Mouse (Mus musculus) forelimb bud, embryonic 11.5 days (tissue): ENCODE measurements around the gene Fam167b.
A peak's percentile ranks its signal among the peaks of the same experiment; 100 is the strongest.

Experiments
- DNase-seq: peaks from one replicate; pipeline ENCODE4 v3.0.0-alpha.2; 2012; ENCODE audit warnings: low read depth, low spot score

The Fam167b gene

DNA sequence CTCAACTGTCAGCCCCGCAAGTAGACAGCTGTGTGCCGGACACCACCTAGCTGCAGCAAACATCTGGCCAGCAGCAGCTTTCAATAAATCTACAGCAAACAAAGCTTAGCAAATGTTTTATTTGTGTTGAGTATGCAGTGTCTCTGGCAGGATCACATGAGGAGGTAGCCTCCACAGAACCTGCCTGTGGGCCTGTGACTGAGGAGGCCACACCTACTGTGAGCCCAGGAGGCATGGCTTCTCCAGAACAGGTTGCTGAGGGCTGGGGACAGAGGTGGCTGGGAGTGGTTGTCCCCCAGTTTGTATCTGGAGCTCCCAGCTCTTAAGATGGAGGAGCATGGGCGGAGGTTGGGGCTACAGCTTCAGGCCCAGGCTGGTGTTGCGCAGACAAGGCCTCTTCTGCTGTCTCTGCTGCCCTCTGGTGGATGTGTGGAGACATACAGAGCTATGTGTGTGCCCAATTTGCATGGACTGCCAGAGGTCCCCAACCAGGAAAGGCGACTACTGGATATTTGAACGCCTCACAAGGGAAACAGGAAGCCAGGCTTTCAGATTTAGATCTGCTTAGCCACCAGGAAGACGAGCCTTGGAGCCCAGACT, 30.2 kb upstream of the Fam167b start:
- peak; percentile 88 for DNase-seq

DNA sequence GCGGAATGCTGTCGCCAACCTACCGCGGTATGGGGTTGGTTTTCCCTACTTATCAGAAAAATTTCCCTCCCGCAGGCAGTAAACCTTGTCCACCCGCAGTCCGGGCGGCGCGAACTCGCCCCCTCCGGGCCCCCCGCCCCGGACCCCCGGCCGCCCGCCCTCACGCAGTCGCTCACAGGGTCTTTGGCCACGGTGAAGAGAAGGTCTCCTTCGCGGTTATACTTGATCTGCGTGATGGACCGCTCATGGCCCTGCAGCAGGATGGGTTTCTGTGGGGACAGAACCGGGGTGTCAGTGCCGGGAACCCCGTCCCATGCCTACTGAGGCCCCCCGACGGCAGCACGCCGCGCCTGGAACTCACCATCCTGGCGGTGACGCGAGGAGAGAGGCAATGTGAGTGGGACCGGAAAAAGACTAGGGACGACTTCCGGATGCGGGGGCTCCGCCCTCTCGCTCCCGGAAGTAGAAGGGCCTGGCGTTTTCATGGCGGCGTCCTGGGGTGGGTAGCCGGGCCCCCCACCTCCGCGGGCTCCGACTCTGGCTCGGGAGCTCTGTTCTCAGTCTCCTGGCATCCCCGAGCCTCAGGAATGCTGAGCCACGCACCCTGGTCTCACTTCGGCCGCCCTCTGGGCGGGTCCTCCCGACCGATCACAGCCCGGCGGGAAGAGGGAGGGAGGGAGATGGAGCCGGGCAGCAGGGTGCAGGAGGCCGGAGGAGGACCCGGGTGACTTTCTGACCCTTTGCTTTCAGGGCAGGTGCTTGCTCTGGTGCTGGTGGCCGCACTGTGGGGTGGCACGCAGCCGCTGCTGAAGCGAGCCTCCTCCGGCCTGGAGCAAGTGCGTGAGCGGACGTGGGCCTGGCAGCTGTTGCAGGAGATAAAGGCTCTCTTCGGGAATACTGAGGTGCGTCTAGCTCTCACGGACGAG, 22.1 kb upstream of the Fam167b start, which contains the start of the genes Eif3i and Tmem234:
TSS of gene Eif3i (minus strand) at position 416 of the 926 bp plus-strand sequence.
TSS of gene Tmem234 (plus strand) at position 436 of the 926 bp plus-strand sequence.
- peak; percentile 81 for DNase-seq

DNA sequence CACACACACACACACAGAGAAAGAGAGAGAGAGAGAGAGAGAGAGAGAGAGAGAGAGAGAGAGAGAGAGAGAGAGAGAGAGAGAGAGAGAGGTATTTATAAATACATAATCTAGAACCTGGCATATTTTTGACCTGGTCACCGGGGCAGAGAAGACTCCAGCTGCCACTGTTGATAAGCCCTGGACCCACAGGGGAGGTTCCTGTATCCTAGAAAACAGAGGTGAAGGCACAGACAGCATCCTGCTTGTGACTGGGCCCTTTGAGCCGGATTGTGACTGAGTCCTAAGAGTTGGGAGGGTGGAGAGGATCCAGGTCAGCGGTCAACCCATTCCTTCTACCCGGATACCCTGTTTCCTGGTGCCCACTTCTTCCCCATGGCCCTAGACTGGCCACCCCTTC, 10.5 kb upstream of the Fam167b start:
- no peak for DNase-seq

DNA sequence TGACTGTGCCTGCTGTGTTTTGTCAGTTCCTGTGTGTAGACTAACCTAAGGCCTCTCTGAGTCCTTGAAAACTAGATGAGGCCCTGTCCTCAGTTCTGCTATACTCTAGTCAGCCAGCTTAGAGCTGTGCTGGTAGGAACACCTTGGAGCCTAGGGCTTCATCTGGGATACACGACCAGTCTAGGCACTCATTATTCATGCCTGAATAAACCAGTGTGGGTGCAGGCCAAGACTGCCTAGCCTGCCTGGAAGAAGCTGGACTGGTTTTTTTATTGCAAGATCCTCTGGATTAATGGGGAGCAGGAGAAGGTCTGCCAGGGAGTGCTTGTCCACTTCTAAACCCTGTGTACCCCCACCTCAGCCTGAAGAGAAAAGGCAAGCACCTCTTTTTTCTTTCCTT, 8.6 kb upstream of the Fam167b start:
- DNase-seq = no peak

DNA sequence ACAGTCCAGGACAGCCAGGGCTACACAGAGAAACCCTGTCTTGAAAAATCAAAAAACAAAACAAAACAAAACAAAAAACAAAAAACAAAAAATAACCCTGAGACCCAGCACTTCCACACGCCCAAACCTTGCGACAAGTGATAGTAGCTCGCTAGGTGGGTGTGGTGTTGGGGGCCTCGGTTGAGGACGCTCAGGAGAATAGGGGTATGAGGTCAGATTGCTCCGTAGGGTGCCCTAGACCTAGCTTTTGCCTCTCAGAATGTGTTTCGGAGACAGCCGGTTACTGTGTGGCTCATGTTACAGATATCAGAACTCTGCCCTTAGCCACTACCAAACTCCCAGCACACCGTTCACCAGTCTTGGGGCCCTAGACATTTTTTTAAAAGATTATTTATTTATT, 7.4 kb upstream of the Fam167b start:
- no peak for DNase-seq

DNA sequence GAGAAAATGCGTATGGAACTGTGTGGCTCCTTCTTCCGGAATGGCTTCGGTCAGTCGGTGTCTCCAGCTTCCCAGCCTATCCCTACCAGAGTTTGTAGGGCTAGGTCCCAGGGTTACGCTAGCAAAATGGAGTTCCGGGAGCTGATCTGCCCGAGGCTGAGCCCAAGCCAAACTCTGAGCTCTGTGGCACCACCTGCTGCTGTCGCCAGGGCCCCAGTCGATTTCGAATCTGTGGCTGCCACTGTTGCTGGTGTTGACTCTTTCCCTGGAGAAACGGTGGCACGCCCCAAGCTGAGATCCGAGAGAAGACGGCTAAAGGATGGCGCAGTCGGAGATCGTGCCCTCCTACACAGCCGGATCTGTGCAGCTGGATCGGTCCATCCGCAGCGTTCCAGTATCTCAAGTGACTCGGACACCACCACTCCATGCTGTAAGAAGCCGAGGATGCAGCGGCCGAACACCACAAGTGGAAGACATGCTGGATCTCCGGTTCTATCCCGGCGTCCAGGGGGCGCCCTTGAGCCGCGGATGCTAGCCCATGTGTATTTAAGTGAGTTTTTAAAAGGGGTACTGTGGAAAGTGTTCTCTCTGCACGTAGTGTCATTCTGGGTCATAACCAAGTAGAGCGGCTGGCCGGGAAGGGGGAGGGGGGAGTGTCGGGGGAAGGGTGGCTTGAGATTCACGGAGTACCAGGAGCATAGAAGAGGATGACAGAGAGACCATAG, 6.7 kb upstream of the Fam167b start:
- DNase-seq = peak; percentile 68

DNA sequence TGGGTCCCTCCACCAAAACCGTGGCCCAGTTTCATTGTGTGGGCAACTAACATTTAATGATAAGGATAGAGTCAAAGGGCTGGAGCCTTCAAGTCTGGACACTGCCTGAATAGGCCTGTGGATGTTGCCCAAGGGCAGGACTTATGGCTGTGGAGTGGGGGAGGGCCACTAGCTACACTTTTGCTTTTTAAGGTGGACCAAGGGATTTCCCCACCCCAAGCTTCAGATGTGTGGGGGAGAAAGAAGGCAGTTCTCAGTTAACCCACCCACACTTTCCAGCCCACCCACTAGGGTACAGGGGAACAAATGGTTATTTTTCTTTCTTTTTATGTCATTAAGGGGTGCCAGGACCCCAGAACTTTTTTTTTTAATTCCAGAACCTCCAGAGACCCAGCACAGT, 6.0 kb upstream of the Fam167b start:
- no peak for DNase-seq

DNA sequence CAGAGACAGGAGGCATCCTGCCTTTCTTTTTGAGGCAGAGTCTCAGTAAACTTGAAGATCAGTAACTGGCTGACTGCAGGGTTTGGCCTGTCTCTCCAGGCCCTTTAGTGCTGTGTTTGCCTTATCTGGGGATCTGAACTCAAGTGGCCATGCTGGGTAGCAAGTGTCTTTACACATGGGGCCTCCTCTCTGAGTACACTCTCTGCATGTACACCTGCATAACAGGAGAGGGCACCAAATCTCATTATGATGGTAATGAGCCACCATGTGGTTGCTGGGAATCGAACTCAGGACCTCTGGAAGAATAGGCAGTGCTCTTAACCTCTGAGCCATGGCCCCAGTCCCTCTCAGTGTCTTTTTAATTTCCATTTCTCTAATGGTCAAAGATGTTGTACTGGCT, 3.9 kb upstream of the Fam167b start:
- DNase-seq = no peak

DNA sequence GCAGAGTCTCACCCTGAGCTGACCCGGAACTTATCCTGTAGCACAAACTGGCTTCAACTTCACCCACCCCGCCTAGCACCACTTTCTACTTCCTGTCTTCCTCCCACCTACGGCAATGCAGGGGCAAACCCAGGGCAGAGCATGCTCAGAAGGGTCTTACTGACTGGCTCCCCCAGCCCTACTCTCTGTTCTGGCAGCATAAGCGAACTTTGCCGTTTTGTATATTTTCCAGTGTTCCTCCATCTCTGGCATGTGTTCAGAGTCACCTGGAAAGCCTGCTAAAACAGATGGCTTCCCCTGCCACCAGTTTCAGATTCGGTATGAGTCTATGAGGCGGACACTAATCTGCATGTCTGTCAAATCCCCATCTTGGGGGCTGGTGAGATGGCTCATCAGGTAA, 2.0 kb upstream of the Fam167b start:
- no peak for DNase-seq

DNA sequence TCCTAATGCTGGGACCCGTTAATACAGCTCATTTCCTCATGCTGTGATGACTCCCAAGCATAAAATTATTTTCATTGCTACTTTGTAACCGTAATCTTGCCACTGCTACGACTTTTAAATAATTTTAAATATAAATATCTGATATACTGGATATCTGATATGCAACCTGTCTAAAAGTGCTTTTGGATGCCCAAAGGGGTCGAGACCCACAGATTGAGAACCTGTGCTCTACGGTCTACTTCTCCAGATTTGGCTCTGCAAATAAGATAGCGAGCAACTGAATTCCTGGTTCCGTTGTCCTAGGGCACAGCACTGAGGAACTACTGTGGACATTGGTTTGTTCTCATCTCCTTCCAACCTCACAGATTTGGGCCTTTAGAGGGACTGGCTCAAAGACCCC, 661 bp downstream of the Fam167b start:
- no peak for DNase-seq

DNA sequence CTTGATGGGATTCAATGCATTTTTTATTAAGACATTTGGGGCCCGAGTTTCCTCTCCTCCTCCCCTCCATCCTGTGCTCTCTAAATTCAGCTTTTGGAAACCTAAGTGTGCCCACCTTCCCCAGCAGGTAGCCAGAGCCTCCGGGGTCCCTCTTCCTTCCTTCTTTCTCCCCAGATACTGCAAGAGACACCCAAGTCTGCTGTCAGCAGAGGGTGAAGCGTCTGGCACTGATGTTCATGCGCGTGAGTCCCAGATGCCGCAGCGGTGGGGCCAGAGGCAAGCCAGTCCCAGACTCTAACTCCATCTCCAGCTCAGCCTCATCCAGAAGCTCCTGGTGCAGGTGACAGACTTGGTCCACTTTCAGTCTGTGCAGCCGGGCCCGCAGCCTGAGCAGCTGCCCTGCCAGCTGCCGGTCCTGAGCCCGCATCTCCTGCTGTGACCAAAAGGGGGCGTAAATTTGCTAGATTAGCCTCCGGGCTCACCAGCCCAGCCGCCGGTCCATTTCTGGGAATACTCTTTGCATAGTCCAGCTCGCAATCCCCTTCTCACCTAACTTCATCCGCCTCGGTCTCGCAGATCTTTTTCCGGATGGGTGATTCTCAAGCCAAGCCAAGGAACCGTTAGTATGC, 1.4 kb downstream of the Fam167b start:
- peak; percentile 43 for DNase-seq

DNA sequence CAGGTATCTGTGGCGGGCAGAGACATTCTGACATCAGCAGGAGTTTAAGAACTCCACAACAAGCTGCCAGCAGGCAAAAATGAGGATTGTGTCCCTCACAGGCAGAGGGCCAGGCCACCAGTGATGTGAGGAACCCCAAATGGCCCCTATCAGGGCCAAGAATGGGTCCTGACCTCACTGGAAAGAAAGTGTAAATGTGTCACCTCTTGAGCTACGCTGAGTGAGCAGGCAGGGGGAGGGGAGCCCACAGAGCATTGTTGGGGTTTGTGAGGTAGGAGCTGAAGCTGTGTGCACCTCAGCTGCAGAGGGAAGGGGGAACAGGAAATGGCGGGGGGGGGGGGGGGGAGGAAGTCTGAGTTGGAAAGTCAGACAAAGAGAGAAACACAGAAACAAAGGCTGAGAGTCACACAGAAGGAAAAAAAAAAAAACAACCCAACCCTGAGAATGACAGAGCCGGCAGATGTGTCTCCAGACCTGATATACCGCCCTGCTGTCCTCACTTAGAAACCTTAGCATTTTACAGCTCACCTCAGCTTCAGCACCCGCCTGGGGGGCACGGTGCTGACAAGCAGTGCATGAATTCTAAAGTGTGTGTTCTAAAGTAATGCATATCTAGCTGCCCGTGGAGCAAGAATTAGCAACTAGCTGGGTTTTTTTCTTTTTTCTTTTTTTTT, 3.0 kb downstream of the Fam167b start:
- no peak for DNase-seq

DNA sequence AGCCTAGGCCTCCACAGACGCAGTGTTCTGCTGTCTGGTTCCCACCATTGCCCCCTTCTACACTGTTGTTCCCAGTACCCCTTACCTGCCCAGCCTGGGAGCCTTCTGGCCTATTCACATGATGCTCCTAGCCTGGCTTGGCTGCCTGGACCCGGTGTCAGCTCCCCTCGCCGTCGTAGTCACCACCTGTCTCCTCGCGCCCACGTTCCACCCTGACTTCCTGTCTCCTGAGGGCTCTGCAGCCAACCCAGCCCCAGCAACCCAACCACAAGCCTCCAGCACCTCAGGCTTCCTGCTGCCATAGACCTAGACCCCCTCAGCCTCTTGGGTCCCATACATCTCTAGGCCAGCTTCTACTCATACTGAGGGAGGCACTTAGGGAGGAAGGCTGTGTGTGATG, 4.9 kb downstream of the Fam167b start, which contains the start of gene Lck:
TSS of gene Lck (minus strand) at position 212 of the 400 bp plus-strand sequence.
- no peak for DNase-seq

DNA sequence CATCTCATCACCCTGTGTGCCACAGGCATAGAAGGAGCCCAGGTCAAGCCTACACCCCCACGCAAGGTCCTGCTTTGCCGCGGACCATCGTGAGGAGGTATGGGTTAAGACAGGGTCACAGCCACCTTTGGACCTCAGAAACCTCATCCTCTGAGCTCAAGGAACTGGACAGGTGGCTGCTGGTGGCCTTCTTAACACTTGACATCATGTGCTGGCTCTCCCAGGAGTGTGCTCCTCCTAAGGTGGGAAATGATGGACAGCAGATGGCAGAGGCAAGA, 5.3 kb downstream of the Fam167b start:
- DNase-seq = no peak

DNA sequence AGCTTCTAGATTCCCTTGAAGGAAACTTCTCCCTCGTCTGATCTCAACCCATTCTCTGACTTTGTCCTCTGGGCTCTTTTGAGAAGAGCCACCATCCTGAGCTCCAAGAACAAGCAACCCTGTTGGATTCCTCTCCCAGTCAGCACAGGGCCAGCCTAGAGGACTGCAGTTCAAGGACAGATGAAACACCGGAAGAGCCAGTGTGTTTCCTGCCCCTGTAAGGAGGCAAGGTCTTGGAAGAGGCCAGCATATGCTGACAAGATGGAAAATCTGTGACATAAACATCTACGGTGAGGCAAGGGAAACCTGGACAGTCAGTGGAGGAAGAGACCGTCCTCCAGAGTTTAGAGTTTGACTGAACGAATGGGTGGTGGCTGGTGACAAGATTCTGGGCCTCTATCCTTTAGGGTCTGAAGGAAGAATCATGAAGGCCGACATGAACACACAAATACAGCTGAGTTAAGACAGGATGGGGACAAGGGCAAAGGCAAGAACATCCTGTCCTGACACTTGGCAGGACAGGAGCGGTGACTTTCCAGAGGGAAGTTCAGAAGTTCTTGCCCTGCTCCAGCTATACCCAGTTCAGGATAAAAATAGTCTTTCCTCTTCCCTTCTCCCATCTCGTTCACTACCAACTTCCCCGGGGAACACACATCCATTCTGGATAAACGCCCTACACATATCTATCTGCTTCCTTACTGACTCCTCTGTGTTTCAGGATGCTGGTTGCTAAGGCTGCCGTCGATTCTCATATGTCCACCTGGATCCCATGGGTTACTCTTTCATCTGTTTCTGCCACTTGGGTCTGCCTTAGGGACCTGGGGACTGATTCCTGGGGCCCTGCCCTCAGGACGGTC, 5.9 kb downstream of the Fam167b start:
- DNase-seq = no peak

DNA sequence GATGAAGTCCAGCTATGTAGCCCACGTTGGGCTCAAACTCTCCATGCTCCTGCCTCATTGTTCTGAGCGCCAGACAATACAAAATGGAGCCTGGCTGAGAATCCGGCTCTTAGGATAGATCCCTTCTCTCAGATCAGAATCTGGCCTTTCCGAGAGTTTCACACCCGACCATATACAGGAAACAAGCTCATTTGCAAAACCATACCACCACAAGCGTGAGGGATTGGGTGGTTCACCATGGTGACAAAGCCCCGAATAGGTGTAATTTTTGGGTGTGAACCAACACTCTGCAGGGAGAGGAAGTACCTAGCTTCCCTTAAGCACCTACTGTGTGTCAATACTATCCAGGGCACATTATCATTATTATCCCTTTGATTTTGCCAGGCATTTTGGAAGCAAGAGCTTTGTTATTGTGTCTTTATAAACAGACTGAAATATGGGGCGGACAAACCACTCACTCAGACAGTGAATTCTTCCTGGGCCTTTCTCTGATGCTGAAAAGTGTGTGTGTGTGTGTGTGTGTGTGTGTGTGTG, 6.7 kb downstream of the Fam167b start:
- DNase-seq = no peak

DNA sequence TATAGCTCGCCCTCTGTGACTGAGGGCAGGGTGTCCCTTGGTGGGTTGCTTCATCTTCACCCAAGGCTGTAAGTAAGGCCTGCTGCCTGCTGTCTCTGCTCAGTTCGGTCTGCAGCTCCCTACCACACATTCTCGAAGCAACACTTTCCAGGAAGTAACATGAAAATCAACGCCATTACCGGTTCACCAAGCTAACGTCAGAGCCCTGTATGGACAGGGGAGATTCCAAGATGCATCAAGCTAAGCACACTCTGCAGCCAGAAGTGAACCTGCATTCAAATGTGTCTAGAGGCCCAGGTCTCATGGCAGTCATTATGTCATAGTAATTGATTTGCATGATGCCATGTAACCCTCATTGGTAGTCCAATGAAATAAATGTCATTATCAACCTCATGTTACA, 8.3 kb downstream of the Fam167b start:
- DNase-seq = no peak

DNA sequence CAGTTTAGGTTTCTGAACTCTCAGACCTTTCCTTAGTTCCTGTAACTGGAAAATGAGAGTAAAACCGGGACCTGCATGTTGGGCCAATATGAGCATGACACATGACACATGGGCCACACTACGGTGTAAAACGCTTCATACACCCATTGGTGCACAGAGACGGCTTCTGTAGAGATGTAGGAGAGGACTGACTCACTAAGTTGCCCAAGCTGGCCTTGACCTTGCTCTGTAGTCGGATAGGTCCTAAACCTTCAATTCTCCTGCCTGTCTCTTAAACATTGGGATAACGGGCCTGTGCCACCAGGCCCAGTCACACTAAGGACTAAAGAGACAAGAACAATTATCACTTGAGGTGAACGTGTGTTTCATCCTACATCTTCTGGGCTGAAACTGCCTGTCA, 10.0 kb downstream of the Fam167b start:
- DNase-seq = no peak

DNA sequence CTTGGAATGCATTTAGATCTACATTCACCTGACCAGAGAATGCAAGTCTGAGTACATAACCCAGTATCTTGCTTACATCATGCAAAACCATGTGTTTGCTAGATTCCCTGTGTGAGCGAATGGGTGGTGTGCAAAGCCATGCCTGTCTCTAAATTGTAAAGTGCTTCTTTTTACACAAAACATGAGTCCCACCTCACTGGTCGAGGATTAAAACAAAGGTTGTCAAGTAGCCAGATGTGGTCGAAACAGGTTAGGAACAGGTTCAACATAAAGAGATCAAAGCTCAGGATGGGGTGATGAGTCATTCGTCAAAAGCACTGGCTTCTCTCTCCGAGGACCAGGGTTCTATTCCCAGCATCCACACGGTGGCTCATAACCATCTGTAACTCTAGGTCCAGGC, 13.2 kb downstream of the Fam167b start:
- DNase-seq = no peak

DNA sequence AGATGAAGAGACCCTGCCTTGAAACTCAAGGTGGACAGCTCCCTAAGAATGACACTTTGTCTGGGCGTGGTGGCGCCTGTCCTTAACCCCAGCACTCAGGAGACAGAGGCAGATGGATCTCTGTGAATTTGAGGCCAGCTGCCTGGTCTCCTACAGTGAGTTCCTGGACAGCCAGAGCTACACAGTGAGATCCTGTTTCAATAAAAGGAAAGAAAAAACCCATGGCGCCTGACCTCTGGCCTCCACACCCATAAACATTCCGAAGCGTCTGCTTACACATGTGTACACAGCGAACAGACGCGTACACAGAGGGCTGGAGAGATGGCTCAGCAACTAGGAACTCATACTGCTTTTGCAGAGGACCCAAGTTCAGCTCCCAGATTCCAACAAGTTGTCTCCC, 14.6 kb downstream of the Fam167b start:
- DNase-seq = peak; percentile 80
